Mouse (Mus musculus) hindbrain, embryonic 11.5 days (tissue): ENCODE data around the gene Trim58. TPM values are rescaled to one million over a fixed set of nuclear protein-coding genes. Genes with fewer than 3 reads are reported as not detected.

Source experiments
- ATAC-seq: fragments of 200-750 bp; cut with Nextera tagmentation; 2 replicates; pipeline ENCODE4 v1.8.0; 2017; ENCODE audit warnings: mild to moderate bottlenecking, moderate TSS enrichment, moderate library complexity; ENCODE audit not compliant: low FRiP score
- DNase-seq: peaks from one replicate; pipeline ENCODE4 v3.0.0-alpha.2; 2015; ENCODE audit warnings: low spot score
- H3K27ac ChIP-seq: fragments of 300-500 bp; sonication (generic); 2 replicates; pipeline ENCODE4 v1.5.1; 2014; ENCODE audit warnings: mild to moderate bottlenecking, low read depth, low read length
- H3K27me3 ChIP-seq: fragments of 300-500 bp; sonication (generic); 2 replicates; pipeline ENCODE4 v1.6.1; 2014; ENCODE audit warnings: mild to moderate bottlenecking, low read length, moderate library complexity, mixed read lengths; ENCODE audit not compliant: control insufficient read depth, insufficient read depth
- H3K36me3 ChIP-seq: fragments of 300-500 bp; sonication (generic); 2 replicates; pipeline ENCODE4 v1.6.1; 2014; ENCODE audit warnings: mild to moderate bottlenecking, low read length, moderate library complexity, mixed read lengths; ENCODE audit not compliant: control insufficient read depth, insufficient read depth
- H3K4me1 ChIP-seq: fragments of 300-500 bp; sonication (generic); replicated peaks from 2 replicates; pipeline ENCODE4 v1.6.1; 2014; ENCODE audit warnings: low read length, mixed read lengths; ENCODE audit not compliant: control insufficient read depth, insufficient read depth
- H3K4me2 ChIP-seq: fragments of 300-500 bp; sonication (generic); replicated peaks from 2 replicates; pipeline ENCODE4 v1.6.1; 2014; ENCODE audit warnings: mild to moderate bottlenecking, low read depth, low read length
- H3K4me3 ChIP-seq: fragments of 300-500 bp; sonication (generic); 2 replicates; pipeline ENCODE4 v1.5.1; 2014; ENCODE audit warnings: low read depth, low read length
- H3K9ac ChIP-seq: fragments of 300-500 bp; sonication (generic); 2 replicates; pipeline ENCODE4 v1.6.1; 2014; ENCODE audit warnings: low read depth, low read length
- H3K9me3 ChIP-seq: fragments of 300-500 bp; sonication (generic); 2 replicates; pipeline ENCODE4 v1.6.1; 2016; ENCODE audit warnings: low read length; ENCODE audit not compliant: control insufficient read depth
- WGBS: fragments of 180-500 bp; shearing (Covaris S2); extraction: QIAGEN DNeasy Blood & Tissue Kit; methylation state at CpG from one replicate; pipeline ENCODE4 v1.1.7; 2014; 5-methylcytosine and 5-hydroxymethylcytosine counted together
- polyA plus RNA-seq: library from polyadenylated mRNA; unstranded; fragments of >200 nt; fragmentation: Nextera tagmentation; extraction: Ambion mirVana; gene quantifications from 2 replicates; pipeline ENCODE4 v1.2.1, GENCODE M21; 2014

The Trim58 gene
- polyA plus RNA-seq, 1 experiment from 2014 or later: 0.62 TPM

DNA sequence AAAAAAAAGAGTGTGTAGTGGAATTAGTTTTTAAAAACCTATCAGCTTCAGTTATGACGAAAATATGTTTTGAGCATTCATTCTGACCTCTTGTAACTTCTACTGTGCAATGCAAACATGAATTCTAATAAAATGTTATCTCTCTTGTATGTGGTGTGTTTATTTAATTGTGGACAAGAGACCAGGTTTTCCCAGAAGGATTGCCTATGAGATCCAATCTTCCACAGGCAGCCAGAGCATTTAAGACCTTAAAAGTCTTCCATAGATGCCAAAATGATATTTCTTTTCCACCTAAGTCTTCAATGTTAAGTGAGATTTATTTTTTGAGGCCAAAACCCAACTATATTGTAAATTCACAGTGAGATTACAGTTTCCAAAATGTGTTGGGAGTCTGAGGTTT is 40.5 kb downstream of the Trim58 start, which contains the start of gene Olfr320:
Olfr320 (plus strand) TSS at position 301 of the 400 bp plus-strand sequence.
- H3K36me3 ChIP-seq: no peaks in the 10 kb centered on the region
- 87% methylated on average over 1 of the region's 1 CpGs for WGBS
- DNase-seq: no peak
- no peaks in the 10 kb centered on the region for H3K4me1 ChIP-seq
- no peak for ATAC-seq
- H3K4me3 ChIP-seq: no peak within 1 kb of the TSS
- no peak within 1 kb of the TSS for H3K4me2 ChIP-seq
- H3K27me3 ChIP-seq: no peaks in the 10 kb centered on the region
- H3K9ac ChIP-seq: no peak within 1 kb of the TSS
- H3K27ac ChIP-seq: no peak within 1 kb of the TSS
- H3K9me3 ChIP-seq: no peaks in the 10 kb centered on the region

DNA sequence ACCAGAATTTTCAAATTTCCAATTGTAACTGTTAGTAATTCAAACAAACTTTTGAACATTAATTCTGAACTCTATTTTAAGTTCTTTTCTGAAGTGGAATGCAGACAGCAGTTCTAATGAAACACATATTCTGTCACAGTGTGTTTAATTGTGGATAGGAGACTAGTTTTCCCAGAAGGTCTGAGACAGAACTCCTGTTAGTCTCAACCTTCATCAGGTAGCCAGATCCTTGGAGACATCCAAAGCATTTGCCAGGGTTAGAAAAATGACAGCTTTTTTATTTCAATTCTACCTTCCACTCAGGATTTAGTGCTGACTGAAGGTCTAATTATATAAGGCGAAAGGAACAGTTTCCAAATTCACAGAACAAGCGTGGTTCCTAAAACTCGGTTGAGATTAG is 58.6 kb downstream of the Trim58 start, which contains the start of gene Olfr319:
Olfr319 (plus strand) TSS at position 301 of the 400 bp plus-strand sequence.
- ATAC-seq: no peak
- no peak within 1 kb of the TSS for H3K27ac ChIP-seq
- no peak within 1 kb of the TSS for H3K4me3 ChIP-seq
- no peaks in the 10 kb centered on the region for H3K4me1 ChIP-seq
- no peaks in the 10 kb centered on the region for H3K27me3 ChIP-seq
- no peaks in the 10 kb centered on the region for H3K36me3 ChIP-seq
- WGBS: 91% methylated on average over 3 of the region's 3 CpGs
- H3K4me2 ChIP-seq: no peak within 1 kb of the TSS
- no peaks in the 10 kb centered on the region for H3K9me3 ChIP-seq
- H3K9ac ChIP-seq: no peak within 1 kb of the TSS
- no peak for DNase-seq

Other genes with a start within 250 kb of the Trim58 start
- gene 1810065E05Rik, start 219.4 kb upstream of the Trim58 start, polyA plus RNA-seq: not detected in 2 replicates
- not detected in 2 replicates for gene Gm12253, start 207.9 kb upstream of the Trim58 start, polyA plus RNA-seq
- gene Lypd9, start 187.5 kb upstream of the Trim58 start, polyA plus RNA-seq: not detected in 2 replicates
- not detected in 2 replicates for gene Olfr30, start 178.2 kb upstream of the Trim58 start, polyA plus RNA-seq
- gene Olfr332, start 147.9 kb upstream of the Trim58 start, polyA plus RNA-seq: not detected in 2 replicates
- not detected in 2 replicates for gene Olfr331, start 137.9 kb upstream of the Trim58 start, polyA plus RNA-seq
- not detected in 2 replicates for gene Olfr330, start 105.6 kb upstream of the Trim58 start, polyA plus RNA-seq
- gene Olfr329-ps, start 94.0 kb upstream of the Trim58 start, polyA plus RNA-seq: not detected in 2 replicates
- 0.09 TPM in 1 of 2 replicates, not detected in the other for gene Olfr328, start 84.8 kb upstream of the Trim58 start, polyA plus RNA-seq
- gene Olfr224, start 69.9 kb upstream of the Trim58 start, polyA plus RNA-seq: not detected in 2 replicates
- gene Olfr325, start 62.7 kb upstream of the Trim58 start, polyA plus RNA-seq: not detected in 2 replicates
- not detected in 2 replicates for gene Olfr324, start 45.4 kb upstream of the Trim58 start, polyA plus RNA-seq
- not detected in 2 replicates for gene 2210407C18Rik, start 24.4 kb upstream of the Trim58 start, polyA plus RNA-seq
- not detected in 2 replicates for gene Olfr323, start 10.0 kb upstream of the Trim58 start, polyA plus RNA-seq
- not detected in 2 replicates for gene Olfr322, start 18.3 kb downstream of the Trim58 start, polyA plus RNA-seq
- not detected in 2 replicates for gene Olfr320, start 40.6 kb downstream of the Trim58 start, polyA plus RNA-seq
- not detected in 2 replicates for gene Olfr319, start 58.7 kb downstream of the Trim58 start, polyA plus RNA-seq
- not detected in 2 replicates for gene Olfr318, start 83.5 kb downstream of the Trim58 start, polyA plus RNA-seq
- gene Olfr317, start 98.7 kb downstream of the Trim58 start, polyA plus RNA-seq: not detected in 2 replicates
- gene Olfr316, start 112.3 kb downstream of the Trim58 start, polyA plus RNA-seq: not detected in 2 replicates
- gene Olfr315, start 132.7 kb downstream of the Trim58 start, polyA plus RNA-seq: not detected in 2 replicates
- not detected in 2 replicates for gene Olfr314, start 142.5 kb downstream of the Trim58 start, polyA plus RNA-seq
- gene Fam183b, start 161.5 kb downstream of the Trim58 start, polyA plus RNA-seq: 8.2 and 10.1 TPM in 2 replicates
- gene Olfr313, start 174.5 kb downstream of the Trim58 start, polyA plus RNA-seq: not detected in 2 replicates
- gene Olfr312, start 188.8 kb downstream of the Trim58 start, polyA plus RNA-seq: 0.05 TPM in 1 of 2 replicates, not detected in the other
- gene Olfr311, start 198.8 kb downstream of the Trim58 start, polyA plus RNA-seq: not detected in 2 replicates
- 16.1 and 16.6 TPM in 2 replicates for gene Gm12258, start 206.7 kb downstream of the Trim58 start, polyA plus RNA-seq
- 11.4 and 11.9 TPM in 2 replicates for gene 2810021J22Rik, start 226.8 kb downstream of the Trim58 start, polyA plus RNA-seq